Mouse (Mus musculus) mouse embryonic stem cell (cell line): ENCODE data around the gene Itgb1bp1.

Experiments
- in situ Hi-C, 2 experiments: fragments of 300-500 bp; cut with MboI; formaldehyde crosslinking; loops; 1 replicate in 1 of 2; 3 replicates in 1 of 2; pipeline ENCODE4 v1.14.3; 2019 to 2020; ENCODE audit warnings: low sequenced_read_pairs in 2 of 2, low pct_unique_long_range_greater_than_20kb in 1 of 2, mixed read lengths in 1 of 2; ENCODE audit not compliant: unreplicated experiment in 1 of 2

The Itgb1bp1 gene

DNA sequence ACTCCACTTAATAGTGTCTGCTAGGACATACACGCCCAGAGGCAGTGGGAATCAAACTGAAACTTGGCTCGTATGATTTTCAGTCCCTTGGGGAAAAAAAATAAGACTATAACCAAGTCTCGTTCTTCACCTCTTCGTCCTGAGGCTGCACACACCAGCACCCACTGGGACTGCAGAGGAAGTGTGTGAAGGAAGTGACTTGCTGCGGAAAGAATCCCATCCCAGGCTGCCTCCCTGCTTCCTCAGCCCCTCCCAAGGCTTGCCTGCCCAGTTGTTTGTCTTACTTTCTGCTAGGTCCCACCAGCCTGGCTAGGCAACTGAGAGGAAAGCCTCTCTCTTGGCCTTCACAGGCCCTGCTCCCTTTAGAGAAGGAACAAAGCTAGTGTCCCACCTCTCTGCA is 21.8 kb downstream of the Itgb1bp1 start:
- in situ Hi-C loops: loop anchor here in 1 of 2 experiments (10.0 kb wide), 1 partner anchor 169 kb away; no protein-coding TSS in a partner anchor

GRCm38 (mm10) chr12:21263256-21263655 is 22.8 kb downstream of the Itgb1bp1 start:
- in situ Hi-C loops: loop anchor here in 1 of 2 experiments (10.0 kb wide), 1 partner anchor 168 kb away; no protein-coding TSS in a partner anchor

GRCm38 (mm10) chr12:21261521-21261920 is 24.6 kb downstream of the Itgb1bp1 start:
- in situ Hi-C loops: loop anchor here in 1 of 2 experiments (10.0 kb wide), 1 partner anchor 167 kb away; no protein-coding TSS in a partner anchor

DNA sequence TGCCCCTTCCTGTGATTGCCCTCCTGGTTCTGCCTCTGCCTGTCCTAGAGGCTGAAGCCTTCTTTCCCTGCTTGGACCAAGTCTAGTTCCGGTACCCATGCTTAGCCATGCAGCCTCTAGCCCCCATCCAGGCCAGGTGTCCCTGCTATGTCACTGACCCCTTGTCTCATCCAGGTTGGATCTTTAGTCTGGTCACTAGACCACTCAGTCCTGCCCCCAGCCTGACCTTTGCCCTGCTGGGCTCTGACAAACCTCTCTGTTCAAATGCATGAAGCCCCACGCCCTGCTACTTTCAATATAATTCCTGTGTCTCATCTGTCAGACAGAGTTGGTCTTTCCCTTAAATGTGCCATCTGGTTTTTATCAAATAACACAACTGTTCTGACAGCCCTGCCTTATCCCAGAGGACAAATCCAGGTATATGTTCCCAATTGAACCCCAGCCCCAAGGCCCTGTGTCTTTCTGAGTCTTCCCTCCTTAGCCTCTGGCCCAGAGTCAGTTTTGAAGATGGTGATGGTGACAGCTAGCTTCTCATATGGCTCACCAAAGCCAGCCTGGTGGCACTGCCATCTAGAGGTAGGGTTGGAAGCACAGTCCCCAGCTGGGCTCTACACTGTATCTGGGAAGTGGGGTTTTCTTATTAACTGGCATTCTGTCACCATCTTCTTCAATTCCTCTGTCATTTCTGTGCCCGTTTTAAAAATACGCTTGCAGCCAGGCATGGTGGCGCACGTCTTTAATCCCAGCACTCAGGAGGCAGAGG is 25.4 kb downstream of the Itgb1bp1 start:
- in situ Hi-C loops: loop anchor here in 1 of 2 experiments (10.0 kb wide), 1 partner anchor 166 kb away; no protein-coding TSS in a partner anchor

DNA sequence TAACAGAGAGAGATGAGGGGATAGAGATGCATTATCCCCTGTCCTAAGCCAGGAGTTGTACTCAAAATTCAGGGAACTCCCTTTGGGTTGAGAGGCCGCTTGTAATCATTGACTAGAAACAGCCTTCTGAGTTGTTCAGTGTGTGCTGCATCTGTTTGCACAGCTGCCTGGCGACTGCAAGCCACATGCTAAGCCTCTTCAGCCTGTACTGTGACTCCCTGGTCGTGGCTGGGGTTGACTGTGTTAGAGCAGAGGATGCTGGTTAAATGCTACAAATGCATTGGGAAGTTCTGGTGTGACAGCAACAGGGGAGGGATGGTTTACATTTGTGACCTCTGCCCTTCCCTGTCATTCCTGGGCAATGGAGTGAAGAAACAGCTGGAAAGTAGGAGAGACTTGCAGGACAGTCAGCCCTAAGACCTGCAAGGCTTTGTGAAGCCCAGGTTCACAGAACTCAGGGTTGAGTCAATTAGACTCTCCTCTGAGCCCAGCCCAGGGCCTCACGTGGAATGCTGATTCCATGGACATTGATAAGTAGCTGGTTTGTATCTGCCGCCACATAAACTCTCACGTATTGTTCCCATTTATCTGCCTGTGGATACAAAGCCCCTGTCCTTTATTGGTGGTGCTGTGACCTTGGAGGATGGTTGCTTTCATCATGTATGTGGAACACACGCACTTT is 38.2 kb downstream of the Itgb1bp1 start:
- in situ Hi-C loops: no loop called here

DNA sequence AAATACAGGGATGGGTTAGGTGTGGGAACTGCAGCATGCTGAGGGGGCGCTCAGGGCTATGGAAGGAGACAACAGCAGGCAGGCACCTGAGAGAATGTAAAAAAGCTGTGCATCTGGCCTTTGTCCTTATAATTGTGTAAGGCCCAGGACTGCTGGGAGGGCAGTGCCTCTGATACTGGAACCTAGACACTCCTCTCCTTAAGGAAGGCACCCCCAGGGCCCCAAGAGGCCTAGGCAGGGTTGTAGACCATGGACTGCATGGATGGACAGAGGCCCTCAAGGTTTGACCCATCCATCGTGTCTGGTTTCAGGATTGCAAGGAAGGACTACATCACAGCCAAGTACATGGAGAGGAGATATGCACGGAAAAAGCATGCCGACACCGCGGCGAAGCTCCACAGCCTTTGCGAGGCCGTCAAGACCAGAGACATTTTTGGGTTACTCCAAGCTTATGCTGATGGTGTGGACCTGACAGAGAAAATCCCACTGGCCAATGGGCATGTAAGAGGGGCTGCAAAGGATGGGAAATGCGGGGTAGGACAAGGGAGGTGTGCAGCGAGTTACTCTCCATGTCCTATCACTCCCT is 41.6 kb downstream of the Itgb1bp1 start:
- in situ Hi-C loops: no loop called here

GRCm38 (mm10) chr12:21241965-21242364 is 44.1 kb downstream of the Itgb1bp1 start:
- in situ Hi-C loops: no loop called here

- in situ Hi-C loops: no loop called here
Measured at GRCm38 (mm10) chr12:21234560-21234959, 51.5 kb downstream of the Itgb1bp1 start.

DNA sequence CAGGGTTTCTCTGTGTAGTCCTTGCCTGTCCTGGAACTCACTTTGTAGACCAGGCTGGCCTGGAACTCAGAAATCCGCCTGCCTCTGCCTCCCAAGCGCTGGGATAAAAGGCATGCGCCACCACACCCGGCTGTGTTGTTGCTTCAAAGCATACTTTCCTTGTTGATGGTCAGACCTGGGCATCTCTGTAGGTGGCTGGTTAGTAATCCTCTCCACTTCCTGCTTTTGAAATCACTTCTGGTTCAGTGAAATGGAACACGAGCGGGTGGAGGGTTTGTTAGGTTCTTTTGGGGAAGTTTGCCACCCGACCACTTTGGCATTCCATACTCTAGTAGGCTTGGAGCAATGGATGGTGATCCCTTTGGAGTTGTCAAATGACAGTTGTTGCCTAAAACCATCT is 52.4 kb downstream of the Itgb1bp1 start:
- in situ Hi-C loops: no loop called here

DNA sequence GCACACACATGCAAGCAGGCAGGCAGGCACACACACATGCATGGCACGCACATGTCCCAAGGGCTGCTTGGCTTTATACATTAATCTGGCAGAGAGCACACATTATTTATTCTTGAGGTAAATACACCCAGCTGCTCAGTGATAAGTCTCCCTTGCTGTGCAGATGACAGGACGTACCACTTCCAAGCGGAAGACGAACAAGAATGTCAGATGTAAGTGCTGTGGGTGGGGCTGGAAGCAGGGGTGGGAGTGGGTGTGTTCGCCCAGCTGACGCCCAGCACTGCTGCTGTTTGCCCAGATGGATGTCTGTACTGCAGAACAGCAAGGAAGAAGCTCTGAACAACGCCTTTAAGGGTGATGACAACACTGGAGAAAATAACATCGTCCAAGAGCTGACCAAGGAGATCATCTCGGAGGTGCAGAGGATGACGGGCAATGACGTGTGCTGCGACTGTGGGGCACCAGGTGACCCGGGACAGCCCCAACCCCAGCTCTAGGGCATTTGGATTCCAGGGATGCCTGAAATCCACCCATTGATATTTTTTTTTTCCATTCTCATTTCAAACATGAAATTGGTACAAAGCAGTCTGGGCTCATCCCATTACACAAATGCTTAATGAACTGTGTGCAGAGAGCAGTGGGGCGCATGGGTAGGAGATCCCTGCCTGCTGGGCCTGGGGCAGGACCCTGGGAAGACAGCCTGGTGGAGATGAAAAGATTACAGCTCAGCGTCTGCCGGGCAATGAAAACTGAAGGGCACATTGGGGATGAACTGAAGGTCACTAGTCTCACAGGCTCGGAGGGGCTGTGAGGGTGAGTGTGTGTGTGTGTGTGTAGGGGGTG is 56.8 kb downstream of the Itgb1bp1 start:
- in situ Hi-C loops: no loop called here

GRCm38 (mm10) chr12:21228650-21229049 is 57.4 kb downstream of the Itgb1bp1 start:
- in situ Hi-C loops: no loop called here

DNA sequence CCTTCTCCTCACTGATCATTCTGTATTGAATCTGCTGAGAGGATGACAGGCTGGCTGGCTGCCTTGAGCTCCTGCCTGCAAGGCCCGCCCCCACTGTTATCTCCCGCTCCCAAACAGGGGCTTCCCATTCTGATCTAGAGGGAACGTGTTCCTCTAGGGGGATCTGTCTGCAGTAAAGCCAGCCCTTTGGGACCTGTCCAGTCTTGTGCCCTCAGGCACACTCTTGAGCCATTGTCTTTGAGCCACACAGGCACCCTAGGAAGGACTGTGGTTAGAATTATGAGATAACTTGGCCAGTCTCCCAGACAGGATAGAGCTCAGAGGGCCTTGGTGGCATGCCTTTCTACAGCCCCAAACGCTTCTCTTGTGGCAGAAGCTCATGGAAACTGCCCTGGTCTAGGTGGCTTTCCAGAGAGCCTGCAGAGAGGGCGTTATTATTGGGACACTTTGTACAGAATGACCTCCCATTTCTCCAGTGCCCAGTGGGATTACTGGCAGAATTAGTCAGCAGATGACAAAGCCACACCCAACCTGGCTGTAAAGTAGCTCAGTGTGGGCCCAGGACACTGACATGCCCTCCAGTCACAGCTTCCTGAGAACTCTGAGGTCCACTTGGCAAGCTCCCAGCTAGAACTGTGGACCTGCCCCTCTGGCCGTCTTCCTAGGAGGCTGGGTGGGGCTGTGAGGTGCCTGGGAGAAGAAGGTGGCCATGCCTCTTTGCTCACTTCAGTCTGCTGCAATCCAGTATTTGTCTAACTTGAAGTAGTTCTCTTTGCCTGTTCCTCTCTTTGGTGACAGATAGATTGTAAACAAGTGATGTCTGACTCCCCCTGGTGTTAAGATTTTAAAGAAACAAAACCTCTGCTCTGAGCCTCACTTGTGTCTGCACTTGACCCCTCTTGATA is 58.8 kb downstream of the Itgb1bp1 start:
- in situ Hi-C loops: no loop called here

DNA sequence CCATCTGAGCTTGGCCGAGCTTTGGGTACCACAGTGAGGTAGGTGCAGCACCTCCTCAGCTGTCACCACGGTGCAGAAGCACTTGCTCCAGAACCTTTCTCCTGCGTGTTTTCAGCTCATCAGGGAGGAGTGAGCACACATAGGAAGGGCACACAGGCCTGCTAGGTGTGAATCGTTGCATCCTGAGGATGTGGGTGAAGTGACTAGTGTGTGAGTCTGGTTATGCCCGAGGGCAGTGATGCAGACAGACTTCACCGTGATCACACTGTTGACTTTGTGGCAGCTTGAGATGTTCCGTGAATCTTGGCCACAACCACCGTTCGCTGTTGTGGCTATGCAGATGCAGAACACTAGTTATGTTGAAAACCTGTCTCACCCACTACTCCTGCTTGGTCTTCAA is 59.8 kb downstream of the Itgb1bp1 start:
- in situ Hi-C loops: no loop called here

- in situ Hi-C loops: no loop called here
Measured at GRCm38 (mm10) chr12:21225358-21225757, 60.7 kb downstream of the Itgb1bp1 start.

DNA sequence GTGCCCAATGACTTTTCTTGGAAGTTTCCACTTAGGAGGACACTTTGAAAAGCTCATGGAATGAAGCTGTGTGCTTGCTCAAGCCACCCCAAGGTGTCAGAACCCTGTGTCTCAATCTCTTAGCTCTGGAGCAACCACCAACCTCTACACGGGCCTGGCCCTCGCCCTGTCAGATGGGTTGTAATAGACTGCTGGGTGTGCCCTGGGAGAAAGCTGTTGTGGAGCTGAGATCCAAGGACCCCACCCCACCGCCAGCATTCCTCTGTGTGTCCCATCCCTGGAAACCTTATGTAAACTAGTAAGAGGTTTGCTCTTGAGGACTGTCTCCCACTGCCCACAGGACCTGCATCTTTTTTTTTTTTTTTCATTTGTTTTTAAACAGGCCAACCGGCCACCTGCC is 62.2 kb downstream of the Itgb1bp1 start:
- in situ Hi-C loops: loop anchor here in 1 of 2 experiments (5.0 kb wide), 1 partner anchor 97 kb away; no protein-coding TSS in a partner anchor

DNA sequence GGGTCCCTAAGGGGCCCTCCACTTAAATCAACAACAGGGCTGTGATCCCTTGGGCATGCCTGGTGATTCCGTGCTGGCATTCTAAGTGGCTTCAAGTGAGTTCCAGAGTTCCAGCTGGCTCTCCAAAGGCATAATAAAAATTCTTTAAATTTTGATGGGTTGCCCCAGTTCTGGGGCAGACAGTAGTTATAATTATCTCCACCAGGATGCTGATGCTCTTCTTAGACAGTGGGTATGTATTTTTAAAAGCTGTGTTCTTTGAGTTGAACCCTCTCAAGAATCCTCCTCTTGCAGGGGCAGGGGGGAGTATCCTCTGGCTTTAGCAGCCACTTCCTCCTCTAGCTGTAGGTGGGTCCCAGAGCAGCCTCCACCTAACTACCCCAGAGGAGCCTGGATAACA is 65.5 kb downstream of the Itgb1bp1 start:
- in situ Hi-C loops: loop anchor here in 1 of 2 experiments (5.0 kb wide), 1 partner anchor 93 kb away; no protein-coding TSS in a partner anchor

GRCm38 (mm10) chr12:21217776-21218444 is 68.2 kb downstream of the Itgb1bp1 start:
- in situ Hi-C loops: no loop called here
